Mouse (Mus musculus) stomach, postnatal 0 days (tissue): ENCODE measurements at regions not wholly inside any gene's neighbourhood (a gene's known extent, or its start where the extent isn't known, plus 50 kb on each side); places are given as distances from the start of the nearest gene placed in this dataset.

Source experiments
- CTCF ChIP-seq: IDR thresholded peaks from 2 replicates; pipeline ENCODE4 v1.5.1; 2016; ENCODE audit warnings: antibody characterized with exemption, low read depth, mild to moderate bottlenecking, moderate library complexity
- EP300 ChIP-seq: optimal IDR thresholded peaks from 2 replicates; pipeline ENCODE3; 2016; ENCODE audit warnings: antibody characterized with exemption

GRCm38 (mm10) chr10:96783966-96784365, 167.2 kb downstream of the Btg1 start:
- no peak for TF ChIP-seq EP300
- no peak for TF ChIP-seq CTCF
